Mouse (Mus musculus) cerebellum, adult 2 months (tissue): ENCODE results near the gene Dio3.

Source experiments
- CTCF ChIP-seq: fragments of 200-500 bp; IDR thresholded peaks from 2 replicates; pipeline ENCODE4 v1.5.1; 2011; ENCODE audit warnings: low read depth, mild to moderate bottlenecking, control low read depth, low read length, moderate library complexity, borderline replicate concordance; ENCODE audit not compliant: insufficient read depth
- POLR2A ChIP-seq: fragments of 200-500 bp; IDR thresholded peaks from 2 replicates; pipeline ENCODE4 v1.6.1; 2011; ENCODE audit warnings: low read length, control low read depth, borderline replicate concordance; ENCODE audit not compliant: insufficient read depth

- no peak for TF ChIP-seq POLR2A
- no peak for TF ChIP-seq CTCF
Observed at GRCm38 (mm10) chr12:110237046-110237445, 41.8 kb upstream of the Dio3 start.
